Mouse (Mus musculus): ENCODE results near the gene Nat8f6.

DNA sequence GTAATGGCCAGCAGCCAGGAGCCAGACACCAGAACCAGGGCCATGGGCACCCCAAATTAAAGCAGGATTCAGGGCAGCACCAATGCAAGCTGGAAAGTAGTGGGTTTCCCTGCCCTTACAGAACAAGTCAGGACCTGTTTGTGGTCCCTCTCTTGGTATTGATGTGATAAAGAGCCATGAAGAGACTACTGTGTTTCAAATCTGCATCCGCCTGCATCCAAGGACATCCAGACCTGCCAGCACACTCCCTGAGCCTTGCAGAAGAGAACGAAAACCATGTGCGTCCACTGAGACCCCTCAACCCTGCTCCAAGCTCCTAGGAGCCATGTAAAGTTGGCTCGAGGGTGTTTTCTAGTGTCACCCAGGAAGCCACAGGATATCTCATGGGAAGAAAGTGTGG, 27.4 kb upstream of the Nat8f6 start:
- no peak for TF ChIP-seq POLR2A (IDR thresholded peaks at IDR 0.05; ENCODE audit: insufficient read depth, low read length)
- TF ChIP-seq CTCF (IDR thresholded peaks at IDR 0.05; ENCODE audit: low read depth, low read length): no peak

Measured in ES-Bruce4 (cell line).